Mouse (Mus musculus): ENCODE results near the gene Fbxo4.

- no peak for TF ChIP-seq USF1 (IDR thresholded peaks at IDR 0.05; ENCODE audit: low read depth)
- no peak for TF ChIP-seq CTCF (IDR thresholded peaks at IDR 0.05; ENCODE audit: control insufficient read depth, insufficient read depth, insufficient read length)
- TF ChIP-seq MYOG (IDR thresholded peaks at IDR 0.05; ENCODE audit: control insufficient read depth, extremely low read depth, insufficient read length) = no peak
- TF ChIP-seq MYOD1 (IDR thresholded peaks at IDR 0.05; ENCODE audit: control insufficient read depth, insufficient read length, low read depth) = no peak
- no peak for TF ChIP-seq MAX (IDR thresholded peaks at IDR 0.05)
Measured at GRCm38 (mm10) chr15:3938132-3938531, 41.2 kb downstream of the Fbxo4 start.

All from C2C12 (cell line).